Mouse (Mus musculus) myocyte (in vitro differentiated cells): ENCODE measurements at regions not wholly inside any gene's neighbourhood (a gene's known extent, or its start where the extent isn't known, plus 50 kb on each side); places are given as distances from the start of the nearest gene placed in this dataset.

Source experiments
- H3K27me3 ChIP-seq: one replicate; pipeline ENCODE4 v1.6.1; 2011; ENCODE audit not compliant: control insufficient read depth, insufficient read depth, insufficient read length
- H3K36me3 ChIP-seq: one replicate; pipeline ENCODE4 v1.6.1; 2011; ENCODE audit not compliant: control insufficient read depth, insufficient read depth
- H3K4me2 ChIP-seq: one replicate; pipeline ENCODE4 v1.6.1; 2011; ENCODE audit warnings: low read depth, control low read depth
- H3K4me3 ChIP-seq: one replicate; pipeline ENCODE4 v1.5.1; 2011; ENCODE audit warnings: mild to moderate bottlenecking, control low read depth, moderate library complexity
- H3K79me2 ChIP-seq: one replicate; pipeline ENCODE4 v1.6.1; 2011; ENCODE audit not compliant: control insufficient read depth, insufficient read depth
- H3ac ChIP-seq: one replicate; pipeline ENCODE4 v1.6.1; 2011; ENCODE audit not compliant: control insufficient read depth, insufficient read length
- CEBPB ChIP-seq: IDR thresholded peaks from 2 replicates; pipeline ENCODE4 v1.6.1; 2011; ENCODE audit warnings: mild to moderate bottlenecking, moderate library complexity; ENCODE audit not compliant: poor library complexity, insufficient read depth, severe bottlenecking
- E2F4 ChIP-seq: IDR thresholded peaks from one replicate; pipeline ENCODE4 v1.6.1; 2011; ENCODE audit warnings: mild to moderate bottlenecking, control low read depth, moderate library complexity; ENCODE audit not compliant: insufficient read depth
- MAX ChIP-seq: IDR thresholded peaks from one replicate; pipeline ENCODE4 v1.6.1; 2011; ENCODE audit warnings: low read depth, mild to moderate bottlenecking, control low read depth
- MYOD1 ChIP-seq, 3 experiments: IDR thresholded peaks; one replicate each; pipeline ENCODE4 v1.6.1; 2011; ENCODE audit warnings: control low read depth in 2 of 3, low read depth in 2 of 3, mild to moderate bottlenecking in 2 of 3, moderate library complexity in 1 of 3; ENCODE audit not compliant: insufficient read length in 2 of 3, control insufficient read depth in 1 of 3
- MYOG ChIP-seq, 3 experiments: IDR thresholded peaks; one replicate each; pipeline ENCODE4 v1.6.1; 2011; ENCODE audit warnings: control low read depth in 2 of 3, low read depth in 2 of 3, mild to moderate bottlenecking in 2 of 3; ENCODE audit not compliant: insufficient read length in 2 of 3, control insufficient read depth in 1 of 3, insufficient read depth in 1 of 3
- POLR2A ChIP-seq: IDR thresholded peaks from one replicate; pipeline ENCODE4 v1.6.1; 2011; ENCODE audit warnings: low read depth, mild to moderate bottlenecking, control low read depth, moderate library complexity; ENCODE audit not compliant: insufficient read length
- POLR2AphosphoS2 ChIP-seq: IDR thresholded peaks from one replicate; pipeline ENCODE4 v1.6.1; 2011; ENCODE audit warnings: low read depth, control low read depth; ENCODE audit not compliant: insufficient read length
- REST ChIP-seq: IDR thresholded peaks from one replicate; pipeline ENCODE4 v1.6.1; 2011; ENCODE audit warnings: mild to moderate bottlenecking, control low read depth, moderate library complexity; ENCODE audit not compliant: insufficient read depth, insufficient read length
- SRF ChIP-seq: IDR thresholded peaks from one replicate; pipeline ENCODE4 v1.6.1; 2011; ENCODE audit warnings: low read depth; ENCODE audit not compliant: control insufficient read depth, insufficient read length
- TCF12 ChIP-seq: IDR thresholded peaks from one replicate; pipeline ENCODE4 v1.6.1; 2011; ENCODE audit warnings: mild to moderate bottlenecking, control low read depth; ENCODE audit not compliant: poor library complexity, insufficient read depth, severe bottlenecking
- TCF3 ChIP-seq: IDR thresholded peaks from one replicate; pipeline ENCODE4 v1.6.1; 2011; ENCODE audit warnings: low read depth, control low read depth; ENCODE audit not compliant: insufficient read length
- USF1 ChIP-seq: IDR thresholded peaks from one replicate; pipeline ENCODE4 v1.6.1; 2011; ENCODE audit warnings: low read depth, mild to moderate bottlenecking, control low read depth, moderate library complexity

DNA sequence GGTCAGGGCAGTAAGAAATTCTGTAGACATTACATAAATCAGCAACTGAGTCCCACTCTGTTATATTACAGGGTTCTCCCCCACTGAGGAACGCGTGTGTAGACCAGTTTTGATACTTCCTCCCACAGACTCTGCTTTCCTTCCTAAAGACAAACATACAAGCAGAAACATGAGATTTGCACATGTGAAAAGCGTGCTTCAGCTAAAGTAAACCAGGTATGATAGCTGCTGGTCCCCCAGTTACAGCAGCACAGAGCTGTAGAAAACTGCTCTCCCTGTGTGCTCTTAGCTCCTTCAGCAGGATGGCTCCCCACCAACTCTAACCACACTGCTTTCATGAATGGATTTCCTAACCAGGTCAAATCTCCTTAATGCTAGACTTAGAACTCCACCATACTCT, 175.0 kb downstream of the Spry2 start:
- H3K4me3 ChIP-seq = no peak overlapping the region
- no peak overlapping the region for H3K4me2 ChIP-seq
- no peak overlapping the region for H3ac ChIP-seq
- H3K36me3 ChIP-seq = no peaks in the 10 kb centered on the region
- H3K27me3 ChIP-seq = no peaks in the 10 kb centered on the region
- H3K79me2 ChIP-seq = no peaks in the 10 kb centered on the region
- TF ChIP-seq E2F4 (no peak), TCF3 (no peak), CEBPB (no peak), REST (no peak), SRF (no peak)

DNA sequence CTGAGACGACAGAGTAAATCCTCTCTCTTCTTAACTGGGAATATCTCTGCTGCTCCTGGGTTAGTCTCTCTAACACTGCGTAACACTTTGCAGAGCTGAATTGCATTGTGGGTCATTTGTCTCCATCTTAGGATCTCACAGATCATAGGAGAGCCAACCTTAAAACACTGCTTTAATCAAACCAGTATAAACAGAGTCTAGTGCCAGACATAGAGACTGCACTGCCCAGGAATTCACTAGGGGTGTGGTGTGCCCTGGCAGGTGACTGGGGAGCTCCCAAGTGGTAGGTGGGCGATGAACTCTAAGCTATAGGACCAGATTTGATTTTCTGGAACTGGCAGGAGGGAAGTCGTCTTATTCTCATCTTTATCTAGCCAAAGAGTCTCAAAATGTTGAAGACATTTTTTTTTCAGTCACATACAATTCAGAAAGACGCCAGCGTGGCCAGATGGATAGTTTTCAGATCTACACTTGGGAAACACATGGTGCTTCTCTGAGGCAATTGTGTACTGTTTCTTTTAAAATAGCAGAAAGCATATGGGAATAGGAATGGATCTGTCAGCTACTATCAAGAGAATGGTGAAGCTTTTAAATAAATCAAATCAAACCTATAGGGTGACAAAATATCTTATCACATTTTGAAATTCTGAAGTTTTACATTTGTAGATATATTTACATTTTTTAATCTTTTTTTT, 175.7 kb downstream of the Spry2 start:
- H3K27me3 ChIP-seq = no peaks in the 10 kb centered on the region

DNA sequence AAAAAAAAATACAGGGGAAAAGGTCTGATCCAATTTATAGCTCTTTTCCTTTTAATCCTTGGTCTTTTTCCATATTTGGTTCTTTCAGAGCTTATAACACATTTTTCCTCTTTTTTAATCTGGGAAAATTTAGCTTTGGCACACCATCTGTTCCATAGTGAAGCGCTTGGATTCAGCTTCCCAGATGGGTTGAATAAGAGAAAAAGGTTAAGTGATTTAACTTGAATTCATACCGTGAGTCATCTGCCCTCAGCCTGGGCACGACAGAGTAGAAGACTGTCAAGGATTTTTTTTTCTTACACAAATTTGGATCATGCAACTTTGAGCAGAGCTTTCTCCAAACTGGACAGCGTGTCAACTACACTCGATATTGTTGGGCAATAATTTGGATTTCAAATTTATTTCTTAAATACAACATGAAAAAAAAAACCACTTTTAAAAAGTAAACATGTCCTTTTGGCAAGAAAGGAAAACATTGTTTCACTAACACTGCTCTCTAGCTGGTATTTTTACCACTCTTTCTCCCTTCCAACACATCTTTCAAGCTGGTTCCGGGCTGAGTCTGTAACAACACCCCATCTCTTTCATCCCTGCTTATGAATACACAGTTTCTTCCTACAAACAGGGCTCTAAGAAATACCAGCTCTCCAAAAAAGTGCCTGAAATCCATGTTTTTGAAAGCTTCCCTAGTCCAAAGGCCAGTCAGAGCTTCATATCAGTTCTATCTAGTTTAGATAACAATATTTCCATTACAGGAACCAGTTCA, 177.8 kb downstream of the Spry2 start:
- TF ChIP-seq MAX = no peak
- no peak for TF ChIP-seq E2F4
- TF ChIP-seq TCF3 = no peak
- TF ChIP-seq SRF = no peak
- no peak for TF ChIP-seq MYOG (IDR thresholded peaks at IDR 0.05; ENCODE audit: control insufficient read depth in 1 of 3, insufficient read depth in 1 of 3, insufficient read length in 2 of 3, low read depth in 2 of 3)
- TF ChIP-seq TCF12 = no peak
- TF ChIP-seq POLR2AphosphoS2 = no peak
- TF ChIP-seq CEBPB = no peak
- TF ChIP-seq MYOD1 (IDR thresholded peaks at IDR 0.05; ENCODE audit: control insufficient read depth in 1 of 3, insufficient read length in 2 of 3, low read depth in 2 of 3) = no peak
- TF ChIP-seq USF1 = no peak
- no peak for TF ChIP-seq REST
- TF ChIP-seq POLR2A = no peak
- Histone ChIP-seq H3K4me3 (no peak overlapping the region), H3K27me3 (no peaks in the 10 kb centered on the region), H3K79me2 (no peaks in the 10 kb centered on the region), H3K36me3 (no peaks in the 10 kb centered on the region), H3K4me2 (peak overlapping the region; percentile 12), H3ac (no peak overlapping the region)

More for the DNA sequence above, 175.7 kb downstream of the Spry2 start:
- H3K79me2 ChIP-seq = no peaks in the 10 kb centered on the region
- no peak overlapping the region for H3ac ChIP-seq
- no peak overlapping the region for H3K4me3 ChIP-seq
- TF ChIP-seq REST (no peak), TCF3 (no peak), POLR2A (no peak), USF1 (no peak), TCF12 (no peak), MYOG (IDR thresholded peaks at IDR 0.05; ENCODE audit: control insufficient read depth in 1 of 3, insufficient read depth in 1 of 3, insufficient read length in 2 of 3, low read depth in 2 of 3) (no peak), CEBPB (no peak), E2F4 (no peak), SRF (no peak), MAX (no peak), MYOD1 (IDR thresholded peaks at IDR 0.05; ENCODE audit: control insufficient read depth in 1 of 3, insufficient read length in 2 of 3, low read depth in 2 of 3) (no peak), POLR2AphosphoS2 (no peak)
- no peak overlapping the region for H3K4me2 ChIP-seq
- no peaks in the 10 kb centered on the region for H3K36me3 ChIP-seq

DNA sequence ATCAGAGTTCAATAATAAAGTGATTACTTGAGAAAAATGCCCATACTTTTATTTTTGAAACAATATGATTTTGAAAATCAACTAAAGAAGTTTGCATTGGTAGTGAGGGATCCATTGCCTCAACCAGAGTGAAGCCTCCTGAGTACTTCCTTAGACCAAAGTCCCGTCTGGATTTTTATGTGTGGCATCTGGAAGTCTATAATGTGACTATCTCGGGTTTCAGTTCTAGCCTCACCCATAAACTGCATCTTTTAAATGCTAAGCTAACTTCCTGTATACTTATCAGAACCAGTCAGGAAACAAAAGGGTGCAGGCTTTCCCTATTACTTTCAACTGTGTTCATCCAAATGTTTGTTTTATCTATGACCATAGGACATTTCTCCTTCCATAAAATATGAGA, 178.8 kb downstream of the Spry2 start:
- no peaks in the 10 kb centered on the region for H3K27me3 ChIP-seq
- H3K36me3 ChIP-seq = no peaks in the 10 kb centered on the region
- H3ac ChIP-seq = no peak overlapping the region
- no peak overlapping the region for H3K4me3 ChIP-seq
- no peaks in the 10 kb centered on the region for H3K79me2 ChIP-seq
- TF ChIP-seq E2F4 = no peak
- no peak for TF ChIP-seq POLR2AphosphoS2
- no peak overlapping the region for H3K4me2 ChIP-seq

DNA sequence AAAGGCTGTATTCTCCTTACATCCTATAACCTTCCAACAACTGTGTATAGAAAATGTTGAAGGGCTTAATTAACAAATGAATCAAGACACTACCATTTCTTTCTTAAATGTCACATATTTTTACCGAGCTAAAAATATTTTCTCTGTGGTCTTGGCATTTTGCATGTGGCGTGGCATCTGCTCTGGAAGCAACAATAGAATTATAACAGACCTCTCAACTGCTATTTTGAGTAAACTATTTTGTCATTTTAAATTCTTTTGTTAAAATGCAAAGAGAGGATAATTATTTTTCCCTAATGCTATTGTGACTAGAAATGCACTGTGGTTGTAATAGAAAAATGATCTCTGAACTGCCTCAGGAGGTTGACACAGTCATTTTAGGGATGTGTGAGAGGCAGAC, 187.9 kb downstream of the Spry2 start:
- H3K79me2 ChIP-seq = no peaks in the 10 kb centered on the region
- TF ChIP-seq MAX (no peak), USF1 (no peak), E2F4 (no peak), MYOD1 (IDR thresholded peaks at IDR 0.05; ENCODE audit: control insufficient read depth in 1 of 3, insufficient read length in 2 of 3, low read depth in 2 of 3) (no peak), REST (no peak), POLR2AphosphoS2 (no peak), MYOG (IDR thresholded peaks at IDR 0.05; ENCODE audit: control insufficient read depth in 1 of 3, insufficient read depth in 1 of 3, insufficient read length in 2 of 3, low read depth in 2 of 3) (no peak), TCF12 (no peak), SRF (no peak), POLR2A (no peak), TCF3 (no peak), CEBPB (no peak)
- H3K27me3 ChIP-seq = no peaks in the 10 kb centered on the region
- H3ac ChIP-seq = no peak overlapping the region
- H3K4me2 ChIP-seq = no peak overlapping the region
- H3K4me3 ChIP-seq = no peak overlapping the region
- H3K36me3 ChIP-seq = no peaks in the 10 kb centered on the region
